Mouse (Mus musculus) urinary bladder, postnatal 25 days (tissue): ENCODE data around the gene Dynll2.
"Not testable (repeated sequence)": the region's sequence is repeated elsewhere in the genome, so short reads cannot be mapped to it uniquely, and the experiment has no call there.

Source experiments
- DNase-seq: peaks from one replicate; pipeline ENCODE4 v3.0.0; 2022; ENCODE audit warnings: low spot score

Gene Dynll2

GRCm38 (mm10) chr11:87987861-87988260, 528 bp upstream of the Dynll2 start:
- DNase-seq: no peak

- DNase-seq: peak; percentile 66
These were observed 1.1 kb downstream of the Dynll2 start for GRCm38 (mm10) chr11:87986141-87986741.

- no peak for DNase-seq
These were observed 1.7 kb downstream of the Dynll2 start for GRCm38 (mm10) chr11:87985643-87986042.

- DNase-seq: no peak
These were observed 2.8 kb downstream of the Dynll2 start for GRCm38 (mm10) chr11:87984571-87984970.

GRCm38 (mm10) chr11:87978905-87979304, 8.4 kb downstream of the Dynll2 start:
- no peak for DNase-seq

GRCm38 (mm10) chr11:87977021-87977420, 10.3 kb downstream of the Dynll2 start:
- not testable (repeated sequence) for DNase-seq

GRCm38 (mm10) chr11:87974477-87975181, 12.7 kb downstream of the Dynll2 start:
- peak; percentile 37 for DNase-seq

GRCm38 (mm10) chr11:87973559-87974305, 13.6 kb downstream of the Dynll2 start:
- no peak for DNase-seq

- no peak for DNase-seq
These were observed 14.5 kb downstream of the Dynll2 start for GRCm38 (mm10) chr11:87972829-87973228.

GRCm38 (mm10) chr11:87968356-87969122, 18.8 kb downstream of the Dynll2 start:
- no peak for DNase-seq

- DNase-seq: peak; percentile 81
These were observed 19.5 kb downstream of the Dynll2 start for GRCm38 (mm10) chr11:87967692-87968289.

GRCm38 (mm10) chr11:87966214-87966613, 21.1 kb downstream of the Dynll2 start:
- peak; percentile 29 for DNase-seq

- no peak for DNase-seq
These were observed 22.0 kb downstream of the Dynll2 start for GRCm38 (mm10) chr11:87965293-87965692.

- DNase-seq: no peak
These were observed 30.3 kb downstream of the Dynll2 start for GRCm38 (mm10) chr11:87957066-87957465.

GRCm38 (mm10) chr11:87955144-87955543, 32.2 kb downstream of the Dynll2 start:
- no peak for DNase-seq

- no peak for DNase-seq
These were observed 37.3 kb downstream of the Dynll2 start for GRCm38 (mm10) chr11:87949990-87950389.

- no peak for DNase-seq
These were observed 51.9 kb downstream of the Dynll2 start for GRCm38 (mm10) chr11:87935467-87935866.

- no peak for DNase-seq
These were observed 53.6 kb downstream of the Dynll2 start for GRCm38 (mm10) chr11:87933731-87934130.

GRCm38 (mm10) chr11:87930348-87930747, 57.0 kb downstream of the Dynll2 start:
- DNase-seq: no peak
